Mouse (Mus musculus): ENCODE results near the gene Fbxw25.
"Not testable (repeated sequence)": the region's sequence is repeated elsewhere in the genome, so short reads cannot be mapped to it uniquely, and the experiment has no call there.

Fbxw25 gene

DNA sequence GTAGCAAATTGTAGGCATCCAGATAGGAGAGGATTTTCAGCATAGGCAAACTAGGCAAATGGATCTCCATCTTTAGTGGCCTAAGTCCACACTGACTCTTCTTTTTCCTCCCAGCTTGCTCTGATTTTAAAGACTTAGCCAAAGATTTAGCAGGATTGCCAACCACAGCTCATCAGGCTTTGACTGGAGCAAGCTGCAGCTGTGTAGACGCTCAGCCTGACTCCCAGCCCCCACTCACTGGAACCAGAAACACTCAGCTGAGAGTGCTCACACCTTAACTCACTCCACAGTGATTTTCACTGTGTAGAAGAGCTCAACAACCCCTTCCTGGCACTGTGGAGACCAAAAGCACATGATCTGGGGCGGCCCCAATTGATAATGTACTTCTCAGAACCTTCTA is at the start of gene Fbxw25:
TSS of gene Fbxw25 (minus strand) at position 101 of the 400 bp plus-strand sequence.
- not testable (repeated sequence) for DNase-seq

DNA sequence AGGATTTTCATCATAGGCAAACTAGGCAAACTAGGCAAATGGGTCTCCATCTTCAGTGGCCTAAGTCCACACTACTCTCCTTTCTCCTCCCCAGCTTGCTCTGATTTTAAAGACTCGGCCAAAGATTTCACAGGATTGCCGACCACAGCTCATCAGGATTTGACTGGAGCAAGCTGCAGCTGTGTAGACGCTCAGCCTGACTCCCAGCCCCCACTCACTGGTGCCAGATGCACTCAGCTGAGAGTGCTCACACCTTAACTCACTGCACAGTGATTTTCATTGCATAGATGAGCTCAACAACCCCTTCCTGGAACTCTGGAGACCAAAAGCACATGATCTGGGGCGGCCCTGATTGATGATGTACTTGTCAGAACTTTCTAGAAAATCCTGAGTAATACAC is 38.1 kb upstream of the Fbxw25 start, which contains the start of gene Fbxw18:
TSS of gene Fbxw18 (minus strand) at position 101 of the 400 bp plus-strand sequence.
- DNase-seq, result not testable (repeated sequence)

DNA sequence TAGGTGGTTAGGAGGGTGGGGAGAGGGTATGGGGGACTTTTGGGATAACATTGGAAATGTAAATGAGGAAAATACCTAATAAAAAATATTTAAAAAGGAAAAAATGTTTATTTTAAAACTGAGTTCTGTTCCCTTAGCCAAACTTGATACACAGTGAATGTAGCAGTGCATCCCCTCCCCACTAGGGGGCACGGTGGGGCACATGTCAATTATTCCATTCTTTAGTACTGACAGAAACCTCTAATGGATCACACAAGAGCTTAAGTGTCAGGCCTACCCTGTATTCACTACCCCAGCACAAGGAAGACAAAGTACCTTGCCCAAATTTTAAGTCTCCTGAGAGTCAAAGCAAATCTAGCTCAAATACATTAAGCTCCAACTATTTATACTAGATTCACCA is 20.8 kb upstream of the Fbxw25 start:
- DNase-seq, result peak; percentile 65

DNA sequence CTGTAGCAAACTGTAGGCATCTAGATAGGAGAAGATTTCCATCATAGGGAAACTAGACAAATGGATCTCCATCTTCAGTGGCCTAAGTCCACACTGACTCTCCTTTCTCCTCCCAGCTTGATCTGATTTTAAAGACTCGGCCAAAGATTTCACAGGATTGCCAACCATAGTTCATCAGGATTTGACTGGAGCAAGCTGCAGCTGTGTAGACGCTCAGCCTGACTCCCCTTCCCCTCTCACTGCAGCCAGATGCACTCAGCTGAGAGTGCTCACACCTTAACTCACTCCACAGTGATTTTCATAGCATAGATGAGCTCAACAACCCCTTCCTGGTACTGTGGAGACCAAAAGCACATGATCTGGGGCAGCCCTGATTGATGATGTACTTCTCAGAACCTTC is 38.5 kb downstream of the Fbxw25 start, which contains the start of gene Fbxw24:
TSS of gene Fbxw24 (minus strand) at position 101 of the 400 bp plus-strand sequence.
- not testable (repeated sequence) for DNase-seq

DNA sequence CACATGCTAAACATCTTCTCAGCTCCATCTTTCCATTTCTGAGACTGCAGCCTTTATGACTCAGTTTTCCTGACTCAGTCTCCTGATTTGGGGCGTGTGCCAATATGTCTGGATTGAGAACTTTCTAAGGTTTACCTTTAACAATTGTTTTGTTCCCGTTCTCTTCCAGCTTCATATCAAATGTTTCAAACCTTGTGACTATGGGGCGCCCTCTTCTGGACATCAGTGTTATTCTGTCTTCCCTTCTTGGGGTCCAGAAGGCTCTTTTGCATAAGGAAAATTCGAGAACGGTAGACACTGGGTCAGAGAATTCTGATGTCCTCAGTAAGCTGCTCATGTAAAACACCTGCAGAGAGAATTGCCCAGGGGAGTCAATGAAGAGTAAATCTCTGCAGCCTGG is 57.6 kb downstream of the Fbxw25 start:
- DNase-seq, result peak; percentile 15

DNA sequence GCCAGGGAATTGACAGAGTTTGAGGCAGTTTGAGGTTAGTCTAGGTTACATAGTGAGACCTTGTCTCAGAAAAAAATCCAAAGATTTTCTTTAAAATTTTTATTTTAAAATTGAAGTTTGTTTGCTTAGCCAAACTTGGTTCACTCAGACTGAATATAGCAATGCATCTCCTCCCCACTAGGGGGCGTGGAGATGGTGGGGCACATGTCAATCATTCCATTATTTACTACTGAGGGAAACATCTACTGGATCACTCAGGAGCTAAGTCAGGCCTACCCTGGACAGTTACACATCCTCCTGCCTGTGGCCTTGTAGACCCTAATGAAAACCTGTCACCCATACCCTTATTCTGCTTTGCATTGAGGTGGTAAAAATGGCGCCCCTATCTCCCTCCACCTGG is 62.3 kb downstream of the Fbxw25 start:
- DNase-seq, result peak; percentile 21

DNA sequence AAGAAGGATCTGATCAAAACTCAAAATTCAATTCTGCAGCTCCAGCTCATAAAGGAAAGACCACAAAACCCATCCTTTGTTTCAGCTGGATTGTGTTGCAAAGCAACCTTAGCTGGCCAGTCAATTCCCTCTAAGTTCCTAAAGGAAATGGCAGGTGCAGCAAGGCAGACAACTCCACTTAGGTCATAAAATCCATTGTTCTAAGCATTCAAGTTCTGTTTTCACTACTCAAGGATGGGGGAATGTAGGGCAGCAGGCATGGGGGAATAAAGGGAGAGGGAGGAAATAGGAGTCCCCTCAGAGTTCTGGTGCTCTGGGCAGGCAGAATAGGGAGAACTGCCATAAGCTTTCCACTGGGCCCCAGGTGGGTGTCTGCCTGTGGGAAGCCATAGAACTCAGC is 67.2 kb downstream of the Fbxw25 start:
- DNase-seq, result no peak
